Mouse (Mus musculus) fat pad, adult 2 months (tissue): Measurements from ENCODE around the gene Dync1li2.

Experiments
- DNase-seq: peaks from one replicate; pipeline ENCODE4 v3.0.0-alpha.2; 2011; ENCODE audit warnings: low read depth, low spot score; ENCODE audit errors: extremely low read depth

Dync1li2 gene

GRCm38 (mm10) chr8:104416022-104416421 is 26.8 kb downstream of the Dync1li2 start:
- no peak for DNase-seq

- no peak for DNase-seq
Observed at GRCm38 (mm10) chr8:104414204-104414603, 28.6 kb downstream of the Dync1li2 start.

GRCm38 (mm10) chr8:104413770-104414169 is 29.1 kb downstream of the Dync1li2 start:
- DNase-seq: no peak

GRCm38 (mm10) chr8:104412805-104413532 is 29.9 kb downstream of the Dync1li2 start:
- DNase-seq: no peak

- no peak for DNase-seq
Observed at GRCm38 (mm10) chr8:104411972-104412371, 30.9 kb downstream of the Dync1li2 start.

- DNase-seq: no peak
Observed at GRCm38 (mm10) chr8:104411468-104411867, 31.4 kb downstream of the Dync1li2 start.

GRCm38 (mm10) chr8:104410628-104411273 is 32.1 kb downstream of the Dync1li2 start:
- DNase-seq: no peak

GRCm38 (mm10) chr8:104408328-104409110 is 34.3 kb downstream of the Dync1li2 start:
- no peak for DNase-seq

- DNase-seq: no peak
Observed at GRCm38 (mm10) chr8:104406340-104407128, 36.3 kb downstream of the Dync1li2 start.

GRCm38 (mm10) chr8:104405430-104406187 is 37.2 kb downstream of the Dync1li2 start:
- no peak for DNase-seq

GRCm38 (mm10) chr8:104403596-104403995 is 39.3 kb downstream of the Dync1li2 start:
- DNase-seq: no peak

- DNase-seq: no peak
Observed at GRCm38 (mm10) chr8:104395703-104396357, 47.0 kb downstream of the Dync1li2 start, which contains the start of gene Cmtm4. Cmtm4 (minus strand) TSS chr8:104395807.

GRCm38 (mm10) chr8:104394801-104395702 is 47.8 kb downstream of the Dync1li2 start:
- DNase-seq: no peak

- DNase-seq: no peak
Observed at GRCm38 (mm10) chr8:104393767-104394166, 49.1 kb downstream of the Dync1li2 start.

GRCm38 (mm10) chr8:104393139-104393538 is 49.7 kb downstream of the Dync1li2 start:
- DNase-seq: no peak

- no peak for DNase-seq
Observed at GRCm38 (mm10) chr8:104390245-104390644, 52.6 kb downstream of the Dync1li2 start.

- no peak for DNase-seq
Observed at GRCm38 (mm10) chr8:104387980-104388379, 54.9 kb downstream of the Dync1li2 start.

GRCm38 (mm10) chr8:104387501-104387900 is 55.3 kb downstream of the Dync1li2 start:
- DNase-seq: no peak

GRCm38 (mm10) chr8:104386693-104387092 is 56.2 kb downstream of the Dync1li2 start:
- no peak for DNase-seq
